Mouse (Mus musculus) liver, embryonic 11.5 days (tissue): ENCODE measurements around the gene Scube1. TPM values are rescaled to one million over a fixed set of nuclear protein-coding genes. Genes with fewer than 3 reads are reported as not detected.
A peak's percentile ranks its signal among the peaks of the same experiment; 100 is the strongest.

Experiments used
- ATAC-seq: fragments of 200-750 bp; cut with Nextera tagmentation; replicated peaks from 2 replicates; pipeline ENCODE4 v1.8.0; 2017; ENCODE audit warnings: moderate number of reproducible peaks, mild to moderate bottlenecking, moderate TSS enrichment, moderate library complexity; ENCODE audit not compliant: low FRiP score
- DNase-seq: peaks from one replicate; pipeline ENCODE4 v3.0.0-alpha.2; 2017; ENCODE audit warnings: low spot score
- H3K27ac ChIP-seq: fragments of 300-500 bp; sonication (generic); 2 replicates; pipeline ENCODE4 v1.5.1; 2014; ENCODE audit warnings: mild to moderate bottlenecking, low read depth, low read length, control low read depth
- H3K27me3 ChIP-seq: fragments of 300-500 bp; sonication (generic); replicated peaks from 2 replicates; pipeline ENCODE4 v1.6.1; 2014; ENCODE audit warnings: low read length, mixed read lengths; ENCODE audit not compliant: control insufficient read depth, insufficient read depth
- H3K36me3 ChIP-seq: fragments of 300-500 bp; sonication (generic); 2 replicates; pipeline ENCODE4 v1.6.1; 2014; ENCODE audit warnings: mild to moderate bottlenecking, low read length, moderate library complexity, mixed read lengths; ENCODE audit not compliant: control insufficient read depth, insufficient read depth
- H3K4me1 ChIP-seq: fragments of 300-500 bp; sonication (generic); replicated peaks from 2 replicates; pipeline ENCODE4 v1.6.1; 2014; ENCODE audit warnings: low read length, mixed read lengths; ENCODE audit not compliant: control insufficient read depth, insufficient read depth
- H3K4me2 ChIP-seq: fragments of 300-500 bp; sonication (generic); 2 replicates; pipeline ENCODE4 v1.6.1; 2014; ENCODE audit warnings: mild to moderate bottlenecking, control low read depth, moderate library complexity
- H3K4me3 ChIP-seq: fragments of 300-500 bp; sonication (generic); 2 replicates; pipeline ENCODE4 v1.5.1; 2014; ENCODE audit warnings: low read depth, low read length, control low read depth
- H3K9ac ChIP-seq: fragments of 300-500 bp; sonication (generic); 2 replicates; pipeline ENCODE4 v1.6.1; 2014; ENCODE audit warnings: low read depth, low read length, control low read depth
- H3K9me3 ChIP-seq: fragments of 300-500 bp; sonication (generic); 2 replicates; pipeline ENCODE4 v1.6.1; 2016; ENCODE audit warnings: low read length, inconsistent platforms, mixed read lengths; ENCODE audit not compliant: control insufficient read depth
- WGBS: fragments of 180-500 bp; shearing (Covaris S2); extraction: QIAGEN DNeasy Blood & Tissue Kit; methylation state at CpG from one replicate; pipeline ENCODE4 v1.1.7; 2014; 5-methylcytosine and 5-hydroxymethylcytosine counted together
- polyA plus RNA-seq: library from polyadenylated mRNA; unstranded; fragments of >200 nt; fragmentation: Nextera tagmentation; extraction: Ambion mirVana; gene quantifications from 2 replicates; pipeline ENCODE4 v1.2.1, GENCODE M21; 2014

Gene Scube1
- polyA plus RNA-seq, 1 experiment from 2014 or later: 4.0 TPM

DNA sequence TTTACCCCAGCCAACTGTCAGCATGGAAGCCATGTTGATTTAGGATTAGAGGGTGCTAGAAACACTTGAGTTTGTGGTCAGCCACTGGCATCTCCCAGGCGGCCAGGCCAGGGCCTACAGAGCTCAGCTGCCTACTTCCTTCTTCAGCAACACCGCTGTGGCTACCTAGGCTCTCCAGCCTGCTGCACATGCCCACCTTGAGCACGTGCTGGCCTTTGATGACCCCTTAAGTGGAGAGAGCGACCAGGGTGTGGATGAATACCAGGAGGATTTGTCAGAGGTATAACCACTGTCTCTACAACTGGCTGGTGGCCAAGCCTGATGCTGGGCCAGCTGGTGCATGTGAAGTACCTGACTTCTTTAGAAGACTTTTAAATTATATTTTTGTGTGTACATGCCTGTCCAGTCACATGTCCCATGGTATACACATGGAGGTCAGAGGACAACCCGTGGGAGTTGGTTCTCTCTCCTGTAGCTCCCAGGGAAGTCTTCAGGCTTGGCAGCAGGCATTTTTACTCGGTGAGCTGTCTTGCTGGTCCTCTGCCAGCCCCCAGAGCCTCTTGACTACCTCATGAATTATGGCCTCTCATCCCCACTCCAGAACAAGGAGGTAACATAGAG, 150.0 kb downstream of the Scube1 start:
- ATAC-seq: no peak
- WGBS: 78% methylated on average over 6 of the region's 6 CpGs
- Histone ChIP-seq H3K27ac (no peak overlapping the region), H3K27me3 (no peaks in the 10 kb centered on the region), H3K9me3 (no peaks in the 10 kb centered on the region), H3K36me3 (peaks cover 36% of the 10 kb centered on the region), H3K4me2 (no peak overlapping the region), H3K4me1 (no peaks in the 10 kb centered on the region), H3K4me3 (no peak overlapping the region), H3K9ac (no peak overlapping the region)
- DNase-seq: no peak

DNA sequence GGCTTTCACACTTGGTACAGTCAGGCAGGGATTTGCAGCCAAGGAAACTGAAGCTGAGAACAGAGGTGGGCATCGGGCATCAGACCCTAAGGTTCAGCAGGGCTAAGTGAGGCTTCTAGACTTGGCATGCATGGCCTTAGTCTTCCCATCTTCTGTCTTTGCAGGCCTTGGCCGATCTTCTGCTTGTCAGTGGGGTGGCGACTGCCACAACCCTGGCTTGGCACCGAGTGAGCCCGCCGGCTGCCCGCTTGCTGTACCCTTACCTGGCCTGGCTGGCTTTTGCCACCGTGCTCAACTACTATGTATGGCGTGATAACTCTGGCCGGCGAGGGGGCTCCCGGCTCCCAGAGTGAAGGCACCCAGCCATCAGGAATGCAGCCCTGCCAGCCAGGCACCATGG, 151.2 kb downstream of the Scube1 start:
- Histone ChIP-seq H3K9ac (no peak overlapping the region), H3K36me3 (peaks cover 25% of the 10 kb centered on the region), H3K4me2 (no peak overlapping the region), H3K27ac (no peak overlapping the region), H3K4me1 (no peaks in the 10 kb centered on the region), H3K4me3 (no peak overlapping the region), H3K27me3 (no peaks in the 10 kb centered on the region), H3K9me3 (no peaks in the 10 kb centered on the region)
- 93% methylated on average over 12 of the region's 12 CpGs for WGBS
- DNase-seq (no peak), ATAC-seq (no peak)

DNA sequence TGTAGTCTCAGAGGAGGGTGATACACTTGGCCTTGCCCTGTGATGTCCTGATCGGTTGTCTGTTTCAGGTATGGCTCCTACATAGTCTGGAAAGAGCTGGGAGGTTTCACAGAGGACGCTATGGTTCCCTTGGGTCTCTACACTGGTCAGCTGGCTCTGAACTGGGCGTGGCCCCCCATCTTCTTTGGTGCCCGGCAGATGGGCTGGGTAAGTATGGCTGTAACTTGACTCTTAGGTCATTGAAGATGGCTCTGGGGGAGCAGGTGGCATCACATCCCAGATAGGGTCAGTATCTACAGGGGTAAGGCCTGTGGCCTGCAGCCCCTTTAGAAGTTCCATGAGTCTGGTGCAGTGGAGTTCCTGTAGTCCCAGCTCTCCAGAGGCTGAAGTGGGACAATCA, 152.7 kb downstream of the Scube1 start:
- H3K9me3 ChIP-seq: no peaks in the 10 kb centered on the region
- peaks cover 22% of the 10 kb centered on the region for H3K36me3 ChIP-seq
- H3K27ac ChIP-seq: no peak overlapping the region
- H3K9ac ChIP-seq: no peak overlapping the region
- H3K4me1 ChIP-seq: no peaks in the 10 kb centered on the region
- DNase-seq (no peak), ATAC-seq (no peak)
- no peaks in the 10 kb centered on the region for H3K27me3 ChIP-seq
- no peak overlapping the region for H3K4me2 ChIP-seq
- H3K4me3 ChIP-seq: no peak overlapping the region
- WGBS: 81% methylated on average over 4 of the region's 4 CpGs

DNA sequence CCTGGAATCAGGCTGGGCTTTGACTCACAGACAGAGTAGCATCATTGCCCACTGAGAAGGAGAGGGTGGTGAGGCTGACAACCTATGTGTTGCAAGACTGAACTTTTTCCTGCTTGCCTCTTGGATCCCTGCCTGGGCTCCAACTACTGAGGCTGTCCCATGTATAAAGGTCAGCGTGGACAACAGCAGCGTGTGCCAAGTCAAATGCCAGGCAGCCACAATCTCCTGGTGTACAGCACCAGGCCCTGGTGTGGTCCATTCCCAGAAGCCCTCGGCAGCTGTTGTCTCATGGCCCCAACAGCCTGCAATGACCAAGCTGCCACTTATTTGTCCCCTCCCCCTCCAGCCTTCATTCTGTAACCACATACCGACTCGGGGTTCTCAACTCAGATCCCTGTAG, 153.2 kb downstream of the Scube1 start:
- Histone ChIP-seq H3K4me2 (no peak overlapping the region), H3K9ac (no peak overlapping the region), H3K4me3 (no peak overlapping the region), H3K27me3 (no peaks in the 10 kb centered on the region), H3K9me3 (no peaks in the 10 kb centered on the region), H3K27ac (no peak overlapping the region), H3K4me1 (peaks cover 3% of the 10 kb centered on the region; the same call in 1 of the 2 replicates), H3K36me3 (peaks cover 21% of the 10 kb centered on the region)
- no peak for DNase-seq
- no peak for ATAC-seq
- WGBS: 89% methylated on average over 5 of the region's 5 CpGs

DNA sequence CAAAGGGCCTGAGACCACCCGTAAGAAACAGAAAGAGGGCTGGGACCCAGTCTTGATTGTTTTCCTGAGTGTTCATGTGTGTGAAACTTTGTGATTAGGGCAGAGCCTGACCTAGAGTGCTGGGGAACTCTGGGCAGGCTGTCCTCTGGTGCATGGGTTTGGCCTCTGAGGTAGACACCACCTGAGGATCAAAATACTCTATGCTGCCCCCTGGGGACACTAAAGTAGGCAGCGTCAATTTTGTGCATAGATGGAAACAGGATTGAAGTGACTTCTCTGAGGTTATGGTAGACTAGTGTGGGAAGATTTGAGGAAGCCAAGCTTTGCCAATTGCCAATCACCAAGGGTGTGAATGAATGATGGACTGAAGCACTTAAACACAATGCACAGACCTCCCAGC, 154.2 kb downstream of the Scube1 start:
- H3K4me1 ChIP-seq: peaks cover 8% of the 10 kb centered on the region
- no peak for DNase-seq
- no peak overlapping the region for H3K27ac ChIP-seq
- H3K4me3 ChIP-seq: no peak overlapping the region
- WGBS: 62% methylated on average over 2 of the region's 2 CpGs
- no peak for ATAC-seq
- peaks cover 12% of the 10 kb centered on the region; the same call in 1 of the 2 replicates for H3K36me3 ChIP-seq
- no peaks in the 10 kb centered on the region for H3K9me3 ChIP-seq
- no peak overlapping the region for H3K9ac ChIP-seq
- H3K27me3 ChIP-seq: no peaks in the 10 kb centered on the region
- H3K4me2 ChIP-seq: no peak overlapping the region

DNA sequence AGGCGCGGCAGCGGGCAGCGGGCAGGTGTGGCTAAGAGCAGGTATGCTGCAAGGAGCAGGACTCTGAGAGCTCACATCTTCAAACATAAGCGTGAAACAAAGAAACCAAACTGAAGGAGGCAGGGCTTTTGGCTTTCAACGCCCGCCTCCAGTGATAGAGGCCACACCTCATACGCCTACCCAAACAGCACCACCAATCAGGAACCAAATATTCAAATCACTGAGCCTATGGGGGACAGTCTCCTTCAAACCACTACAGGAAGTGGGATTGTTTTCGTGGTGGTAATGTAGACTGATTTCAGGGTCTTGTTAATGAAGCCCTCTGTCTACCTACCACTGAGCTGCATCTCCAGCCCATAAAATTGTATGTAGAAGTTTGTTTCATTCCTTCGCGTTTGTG, 155.1 kb downstream of the Scube1 start:
- Histone ChIP-seq H3K4me2 (no peak overlapping the region), H3K4me1 (peaks cover 16% of the 10 kb centered on the region), H3K36me3 (peaks cover 3% of the 10 kb centered on the region; the same call in 1 of the 2 replicates), H3K4me3 (no peak overlapping the region), H3K9ac (no peak overlapping the region), H3K9me3 (no peaks in the 10 kb centered on the region), H3K27me3 (no peaks in the 10 kb centered on the region), H3K27ac (no peak overlapping the region)
- WGBS: 48% methylated on average over 11 of the region's 11 CpGs
- DNase-seq: no peak
- ATAC-seq: 0 out of 2 replicates have a peak, but pooled peaks have one; percentile 29

DNA sequence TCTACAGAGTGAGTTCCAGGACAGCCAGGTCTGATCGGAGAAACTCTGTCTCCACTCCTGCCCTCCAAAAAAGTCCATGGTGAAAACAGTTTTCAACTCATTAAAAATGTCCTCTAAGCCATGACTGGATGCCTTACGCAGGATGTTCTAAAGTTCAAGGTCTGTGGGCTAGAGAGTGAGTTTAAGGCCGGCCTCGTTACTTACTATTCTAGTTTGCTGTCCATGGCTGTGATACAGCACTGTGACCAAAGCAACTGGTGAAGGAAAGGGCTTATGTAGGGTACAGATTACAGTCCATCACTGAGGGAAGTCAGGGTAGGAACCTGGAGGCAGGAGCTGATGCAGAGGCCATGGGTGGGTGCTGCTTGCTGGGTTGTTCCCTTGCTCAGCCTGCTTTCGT, 156.3 kb downstream of the Scube1 start:
- Histone ChIP-seq H3K4me1 (peaks cover 19% of the 10 kb centered on the region), H3K36me3 (no peaks in the 10 kb centered on the region), H3K27me3 (no peaks in the 10 kb centered on the region), H3K9ac (no peak overlapping the region), H3K4me2 (no peak overlapping the region), H3K27ac (no peak overlapping the region), H3K4me3 (no peak overlapping the region), H3K9me3 (no peaks in the 10 kb centered on the region)
- ATAC-seq: no peak
- no peak for DNase-seq
- 94% methylated on average over 5 of the region's 5 CpGs for WGBS

DNA sequence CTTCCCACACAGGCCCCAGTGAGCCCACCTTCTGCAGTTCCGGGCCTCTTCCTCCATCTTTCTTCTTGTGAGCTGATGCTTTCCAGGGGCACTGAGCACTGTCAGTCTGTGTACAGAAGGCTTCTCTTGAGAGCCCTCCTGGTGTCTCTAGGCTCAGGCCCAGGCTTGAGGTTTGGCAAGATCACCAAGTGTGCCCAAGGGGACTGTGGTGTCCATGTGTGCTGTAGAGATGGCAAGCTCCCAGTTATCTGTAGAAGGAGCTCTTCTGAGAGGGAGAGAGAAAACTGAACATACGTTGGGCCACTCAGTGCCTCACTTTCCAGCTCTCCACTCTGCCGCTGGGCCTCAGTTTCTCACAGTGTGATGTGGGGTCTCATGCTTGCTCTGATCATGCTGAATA, 157.1 kb downstream of the Scube1 start:
- Histone ChIP-seq H3K4me3 (no peak overlapping the region), H3K27me3 (no peaks in the 10 kb centered on the region), H3K4me1 (peaks cover 27% of the 10 kb centered on the region), H3K9ac (no peak overlapping the region), H3K27ac (no peak overlapping the region), H3K4me2 (no peak overlapping the region), H3K36me3 (no peaks in the 10 kb centered on the region), H3K9me3 (no peaks in the 10 kb centered on the region)
- DNase-seq (no peak), ATAC-seq (no peak)
- 89% methylated on average over 3 of the region's 3 CpGs for WGBS

DNA sequence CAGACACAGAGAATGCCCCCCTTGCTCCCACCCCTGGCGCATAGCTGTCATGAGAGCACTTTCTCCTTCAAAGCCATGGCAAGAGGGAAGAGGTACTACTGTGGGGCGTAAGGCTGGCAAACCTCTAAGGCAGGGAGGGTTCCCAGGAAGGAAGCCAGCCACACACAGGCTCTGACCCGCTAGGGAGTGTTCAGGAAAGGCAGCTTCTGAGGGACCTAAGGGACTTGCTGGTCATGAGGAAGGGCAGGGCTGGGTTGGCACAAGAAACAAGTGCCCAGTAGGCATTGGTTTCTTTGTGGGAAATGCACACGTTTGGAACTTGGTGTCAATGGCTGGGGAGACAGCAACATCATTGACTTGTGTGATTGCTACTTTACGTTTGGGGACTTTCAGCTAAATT, 158.8 kb downstream of the Scube1 start:
- H3K9ac ChIP-seq: peak overlapping the region; percentile 27; the same call in 1 of the 2 replicates
- no peaks in the 10 kb centered on the region for H3K36me3 ChIP-seq
- H3K9me3 ChIP-seq: no peaks in the 10 kb centered on the region
- no peak overlapping the region for H3K27ac ChIP-seq
- no peaks in the 10 kb centered on the region for H3K27me3 ChIP-seq
- WGBS: 69% methylated on average over 5 of the region's 5 CpGs
- H3K4me2 ChIP-seq: peak overlapping the region; percentile 37; the same call in 1 of the 2 replicates
- H3K4me1 ChIP-seq: peaks cover 32% of the 10 kb centered on the region
- H3K4me3 ChIP-seq: no peak overlapping the region
- ATAC-seq (no peak), DNase-seq (no peak)
